In genomic region chr10:75504234-75505129, GRCm38 (mm10) we compare ENCODE assay signal across 11 mouse cellular contexts. TPM values are rescaled to one million over a fixed set of nuclear protein-coding genes. Genes with fewer than 3 reads are reported as not detected.
A peak's percentile ranks its signal among the peaks of the same experiment; 100 is the strongest.
DNase-seq lines count a peak whose midpoint lies in the region; ATAC-seq and TF ChIP-seq lines count a peak whose summit lies in the region.
"Had no signal": no experiment of that assay in that cellular context is flagged by ENCODE, and none has a peak within 500 bp of the region (broad histone marks: within the 10 kb centered on the region; RNA-seq: fewer than 3 reads in every experiment).

No protein-coding gene starts in this region.

- peak; percentile 34 to 41 for DNase-seq in spleen, postnatal 36 days (ENCODE audit: low spot score in 2 of 2)
- no peak for DNase-seq in spleen, postnatal 10 days (ENCODE audit: low spot score in 2 of 2)
- DNase-seq in liver, embryonic 13.5 days = no peak
- DNase-seq: right cerebral cortex, postnatal 25 days had no signal

- peaks cover 65% of the 10 kb centered on the region for H3K36me3 ChIP-seq in liver, embryonic 13.5 days
- peaks cover 18% of the 10 kb centered on the region for H3K36me3 ChIP-seq in forebrain, embryonic 16.5 days (ENCODE audit: control insufficient read depth, insufficient read depth)
- H3K36me3 ChIP-seq in hindbrain, embryonic 12.5 days = peaks cover 28% of the 10 kb centered on the region

- no peak overlapping the region for H3K9ac ChIP-seq in liver, embryonic 13.5 days
- H3K9ac ChIP-seq in forebrain, embryonic 16.5 days (replicated peaks; ENCODE audit: low read depth, low read length) = no peak overlapping the region
- H3K9ac ChIP-seq in hindbrain, embryonic 12.5 days = no peak overlapping the region
- H3K9ac ChIP-seq: hindbrain, embryonic 15.5 days; limb, embryonic 12.5 days had no signal

- no peak overlapping the region for H3K4me3 ChIP-seq in bone marrow macrophage, adult 2 months (ENCODE audit: insufficient read depth, low read length)
- no peak overlapping the region for H3K4me3 ChIP-seq in liver, embryonic 13.5 days (replicated peaks)
- no peak overlapping the region for H3K4me3 ChIP-seq in forebrain, embryonic 16.5 days (replicated peaks; ENCODE audit: low read length)
- H3K4me3 ChIP-seq in hindbrain, embryonic 12.5 days = no peak overlapping the region
- H3K4me3 ChIP-seq: hindbrain, embryonic 15.5 days; limb, embryonic 12.5 days had no signal

- no peak for TF ChIP-seq POLR2A in bone marrow macrophage, adult 2 months (IDR thresholded peaks at IDR 0.05; ENCODE audit: borderline replicate concordance, low read depth, low read length)

- H3K27ac ChIP-seq in bone marrow macrophage, adult 2 months (ENCODE audit: insufficient read depth, low read depth, low read length) = peak overlapping the region; percentile 85
- H3K27ac ChIP-seq in liver, embryonic 13.5 days = peak overlapping the region; percentile 77
- H3K27ac ChIP-seq in forebrain, embryonic 16.5 days (ENCODE audit: low read length) = no peak overlapping the region
- H3K27ac ChIP-seq in hindbrain, embryonic 12.5 days = no peak overlapping the region
- H3K27ac ChIP-seq: hindbrain, embryonic 15.5 days; limb, embryonic 12.5 days had no signal

- WGBS in liver, embryonic 13.5 days (ENCODE audit: insufficient replicate concordance) = 57% methylated on average over 8 of the region's 8 CpGs
- 88% methylated on average over 8 of the region's 8 CpGs for WGBS in forebrain, embryonic 16.5 days
- 93% methylated on average over 8 of the region's 8 CpGs for WGBS in hindbrain, embryonic 12.5 days

- no peaks in the 10 kb centered on the region for H3K27me3 ChIP-seq in liver, embryonic 13.5 days
- H3K27me3 ChIP-seq in forebrain, embryonic 16.5 days (replicated peaks; ENCODE audit: control insufficient read depth, insufficient read depth, low read length) = no peaks in the 10 kb centered on the region
- H3K27me3 ChIP-seq in hindbrain, embryonic 12.5 days = no peaks in the 10 kb centered on the region
- H3K27me3 ChIP-seq: hindbrain, embryonic 15.5 days; limb, embryonic 12.5 days had no signal

- H3K9me3 ChIP-seq in liver, embryonic 13.5 days (replicated peaks) = no peaks in the 10 kb centered on the region; the same call in 1 of the 2 replicates
- no peaks in the 10 kb centered on the region for H3K9me3 ChIP-seq in forebrain, embryonic 16.5 days (ENCODE audit: control insufficient read depth, low read length)
- no peaks in the 10 kb centered on the region for H3K9me3 ChIP-seq in hindbrain, embryonic 12.5 days (replicated peaks)
- H3K9me3 ChIP-seq: hindbrain, embryonic 15.5 days; limb, embryonic 12.5 days had no signal

- peak; percentile 45 for ATAC-seq in liver, embryonic 13.5 days (ENCODE audit: low read depth)
- peak; percentile 82 for ATAC-seq in neutrophil, adult 5-6 weeks (ENCODE audit: extremely low read depth, insufficient number of reproducible peaks, low FRiP score, poor library complexity, severe bottlenecking)
- no peak for ATAC-seq in forebrain, embryonic 16.5 days
- ATAC-seq in hindbrain, embryonic 12.5 days (ENCODE audit: low FRiP score) = no peak
- ATAC-seq: forebrain, embryonic 14.5 days had no signal

- no peak for TF ChIP-seq CTCF in bone marrow macrophage, adult 2 months (IDR thresholded peaks at IDR 0.05; ENCODE audit: low read depth, low read length)

- peaks cover 17% of the 10 kb centered on the region for H3K4me1 ChIP-seq in bone marrow macrophage, adult 2 months (ENCODE audit: control insufficient read depth, insufficient read depth, low read length)
- H3K4me1 ChIP-seq in liver, embryonic 13.5 days (replicated peaks) = peaks cover 28% of the 10 kb centered on the region
- H3K4me1 ChIP-seq in forebrain, embryonic 16.5 days (replicated peaks; ENCODE audit: control insufficient read depth, insufficient read depth, low read length) = no peaks in the 10 kb centered on the region
- H3K4me1 ChIP-seq in hindbrain, embryonic 12.5 days = no peaks in the 10 kb centered on the region
- H3K4me1 ChIP-seq: hindbrain, embryonic 15.5 days; limb, embryonic 12.5 days had no signal

- no peak overlapping the region for H3K4me2 ChIP-seq in liver, embryonic 13.5 days
- H3K4me2 ChIP-seq in forebrain, embryonic 16.5 days (ENCODE audit: low read length) = no peak overlapping the region
- H3K4me2 ChIP-seq in hindbrain, embryonic 12.5 days (replicated peaks) = no peak overlapping the region
- H3K4me2 ChIP-seq: hindbrain, embryonic 15.5 days; limb, embryonic 12.5 days had no signal

RNA-seq across cellular contexts. Expression of gene Snrpd3, which starts 12.9 kb away (rescaled TPM):
- polyA plus RNA-seq in bone marrow macrophage, adult 2 months (2012; ENCODE audit: insufficient read depth, insufficient read length, missing spikeins) = 94.5 and 97.1 TPM in 2 replicates
- 109 and 141 TPM in 2 replicates for polyA plus RNA-seq in liver, embryonic 13.5 days (2015; fragmentation: Nextera tagmentation; extraction: Ambion mirVana)
- 22.8 and 26.4 TPM in 2 replicates for total RNA-seq in neutrophil, adult 5-6 weeks (2017)
- polyA plus RNA-seq in forebrain, embryonic 16.5 days (2015; fragmentation: Nextera tagmentation; extraction: Ambion mirVana) = 135 and 147 TPM in 2 replicates
- polyA plus RNA-seq in hindbrain, embryonic 12.5 days (2016; fragmentation: Nextera tagmentation; extraction: Ambion mirVana) = 146 and 169 TPM in 2 replicates

RNA-seq across cellular contexts. Expression of gene Gucd1, which starts 13.3 kb away (rescaled TPM):
- 20.1 and 20.7 TPM in 2 replicates for polyA plus RNA-seq in bone marrow macrophage, adult 2 months (2012; ENCODE audit: insufficient read depth, insufficient read length, missing spikeins)
- 48.7 and 50.4 TPM in 2 replicates for polyA plus RNA-seq in liver, embryonic 13.5 days (2015; fragmentation: Nextera tagmentation; extraction: Ambion mirVana)
- total RNA-seq in neutrophil, adult 5-6 weeks (2017) = 86.3 and 87.2 TPM in 2 replicates
- 17.3 and 22.2 TPM in 2 replicates for polyA plus RNA-seq in forebrain, embryonic 16.5 days (2015; fragmentation: Nextera tagmentation; extraction: Ambion mirVana)
- 24.9 and 26.8 TPM in 2 replicates for polyA plus RNA-seq in hindbrain, embryonic 12.5 days (2016; fragmentation: Nextera tagmentation; extraction: Ambion mirVana)

RNA-seq across cellular contexts. Expression of gene Lrrc75b, which starts 55.6 kb away (rescaled TPM):
- polyA plus RNA-seq in bone marrow macrophage, adult 2 months (2012; ENCODE audit: insufficient read depth, insufficient read length, missing spikeins) = not detected in 2 replicates
- polyA plus RNA-seq in liver, embryonic 13.5 days (2015; fragmentation: Nextera tagmentation; extraction: Ambion mirVana) = 0.05 and 0.07 TPM in 2 replicates
- total RNA-seq in neutrophil, adult 5-6 weeks (2017) = 0.25 and 0.58 TPM in 2 replicates
- polyA plus RNA-seq in forebrain, embryonic 16.5 days (2015; fragmentation: Nextera tagmentation; extraction: Ambion mirVana) = 18.0 and 23.4 TPM in 2 replicates
- polyA plus RNA-seq in hindbrain, embryonic 12.5 days (2016; fragmentation: Nextera tagmentation; extraction: Ambion mirVana) = 14.6 and 15.4 TPM in 2 replicates

RNA-seq across cellular contexts. Expression of gene Ggt1, which starts 56.9 kb away (rescaled TPM):
- not detected in 2 replicates for polyA plus RNA-seq in bone marrow macrophage, adult 2 months (2012; ENCODE audit: insufficient read depth, insufficient read length, missing spikeins)
- 4.7 and 5.4 TPM in 2 replicates for polyA plus RNA-seq in liver, embryonic 13.5 days (2015; fragmentation: Nextera tagmentation; extraction: Ambion mirVana)
- 4.1 and 4.3 TPM in 2 replicates for total RNA-seq in neutrophil, adult 5-6 weeks (2017)
- polyA plus RNA-seq in forebrain, embryonic 16.5 days (2015; fragmentation: Nextera tagmentation; extraction: Ambion mirVana) = 0.53 and 1.0 TPM in 2 replicates
- 1.1 and 2.0 TPM in 2 replicates for polyA plus RNA-seq in hindbrain, embryonic 12.5 days (2016; fragmentation: Nextera tagmentation; extraction: Ambion mirVana)

Comparison
In these comparisons a context has a peak if more than half of its experiments do, and no peak if none do; other contexts are left out.
1. DNase-seq: peak in spleen, postnatal 36 days (2 of 2); none in spleen, postnatal 10 days (0 of 2) and liver, embryonic 13.5 days (single experiment).
2. H3K27ac ChIP-seq: peak in bone marrow macrophage, adult 2 months (single experiment) and liver, embryonic 13.5 days (single experiment); none in forebrain, embryonic 16.5 days (single experiment) and hindbrain, embryonic 12.5 days (single experiment).
3. ATAC-seq: peak in liver, embryonic 13.5 days (single experiment) and neutrophil, adult 5-6 weeks (single experiment); none in forebrain, embryonic 16.5 days (single experiment) and hindbrain, embryonic 12.5 days (single experiment).
4. RNA of gene Lrrc75b, which starts 55.6 kb away (polyA plus RNA-seq): 18.0 to 23.4 TPM in forebrain, embryonic 16.5 days and 14.6 to 15.4 TPM in hindbrain, embryonic 12.5 days; 0.05 to 0.07 TPM in liver, embryonic 13.5 days and not detected in bone marrow macrophage, adult 2 months; every median in the first group is over 10 times any median in the second.